Mouse (Mus musculus) brown adipose tissue, adult 24 weeks (tissue): ENCODE results near the gene Acod1. TPM values are rescaled to one million over a fixed set of nuclear protein-coding genes. Genes with fewer than 3 reads are reported as not detected.

ENCODE experiments used
- H3K27ac ChIP-seq: fragments of 200-500 bp; replicated peaks from 2 replicates; pipeline ENCODE4 v1.5.1; 2012; ENCODE audit warnings: low read depth, mild to moderate bottlenecking, low read length
- H3K4me1 ChIP-seq: fragments of 200-500 bp; 2 replicates; pipeline ENCODE4 v1.6.1; 2012; ENCODE audit warnings: low read length, mixed read lengths; ENCODE audit not compliant: control insufficient read depth, insufficient read depth, insufficient read length
- H3K4me3 ChIP-seq: fragments of 200-500 bp; 2 replicates; pipeline ENCODE4 v1.5.1; 2012; ENCODE audit warnings: low read depth, mild to moderate bottlenecking, low read length, moderate library complexity; ENCODE audit not compliant: insufficient read depth
- polyA plus RNA-seq: library from polyadenylated mRNA; stranded (reverse); fragments of >200 nt; gene quantifications from 2 replicates; pipeline ENCODE4 v1.2.4, GENCODE M21; 2012; ENCODE audit not compliant: missing spikeins, insufficient read depth, insufficient read length

Gene Acod1
- polyA plus RNA-seq, 1 experiment: not detected

DNA sequence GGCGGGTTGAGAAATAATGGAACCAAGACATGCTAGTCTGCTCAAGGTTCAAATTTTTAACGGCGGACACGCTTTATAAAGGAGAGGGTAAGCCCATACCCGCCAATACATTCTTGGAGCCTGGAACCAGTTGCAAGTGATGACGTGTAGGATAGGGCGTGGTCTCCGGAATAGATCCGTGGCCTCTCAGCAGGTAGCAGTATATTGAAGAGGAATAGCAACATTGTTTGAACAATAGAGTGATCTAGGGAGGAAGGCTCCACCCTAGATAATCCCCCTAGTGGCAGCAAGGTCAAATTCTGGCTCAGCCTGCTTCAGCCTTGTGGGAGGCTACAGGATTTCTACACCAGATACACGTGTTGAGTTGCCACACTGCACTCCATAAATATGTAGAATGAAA lies 12.7 kb downstream of the Acod1 start:
- no peaks in the 10 kb centered on the region for H3K4me1 ChIP-seq
- no peak overlapping the region for H3K4me3 ChIP-seq
- no peak overlapping the region for H3K27ac ChIP-seq

- no peaks in the 10 kb centered on the region for H3K4me1 ChIP-seq
- no peak overlapping the region for H3K4me3 ChIP-seq
- H3K27ac ChIP-seq: no peak overlapping the region
These were observed 18.8 kb downstream of the Acod1 start for GRCm38 (mm10) chr14:103065294-103066167.

- no peaks in the 10 kb centered on the region for H3K4me1 ChIP-seq
- H3K4me3 ChIP-seq: peak overlapping the region; percentile 64
- H3K27ac ChIP-seq: peak overlapping the region; percentile 89
These were observed 22.7 kb downstream of the Acod1 start for GRCm38 (mm10) chr14:103069465-103069863.

DNA sequence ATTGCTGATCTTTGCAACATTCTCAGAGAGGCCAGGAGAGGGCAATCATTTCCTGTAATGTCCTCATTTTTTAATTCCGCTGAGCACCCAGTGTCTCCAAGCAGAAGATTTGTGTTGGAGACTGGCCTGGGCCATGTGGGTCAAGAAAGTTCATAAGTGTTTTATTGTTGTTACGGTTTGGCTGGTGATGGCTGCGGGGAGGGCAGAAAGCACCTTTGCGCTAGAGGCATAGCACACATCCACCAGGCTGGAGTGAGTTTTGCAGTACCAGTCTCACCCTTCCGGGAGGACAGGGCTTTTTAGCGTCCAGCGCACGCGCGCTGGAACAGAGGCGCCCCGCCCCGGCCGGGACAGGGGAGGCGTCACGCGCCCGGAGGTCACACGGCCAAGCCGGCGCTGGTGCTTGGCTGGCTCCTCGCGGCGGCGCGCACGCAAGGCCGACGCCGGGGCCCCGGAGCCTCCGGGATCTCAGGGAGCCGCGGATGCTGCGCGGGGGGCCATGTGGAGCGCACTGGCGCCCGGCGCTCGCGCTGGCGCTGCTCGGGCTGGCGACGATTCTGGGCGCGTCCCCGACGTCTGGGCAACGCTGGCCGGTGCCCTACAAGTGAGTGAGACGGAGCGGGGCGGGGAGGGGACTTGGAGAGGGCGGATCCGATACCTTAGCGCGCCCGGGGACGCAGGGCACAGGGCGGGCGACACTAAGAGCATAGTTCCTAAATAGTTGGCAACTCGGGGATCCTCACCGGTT lies 23.3 kb downstream of the Acod1 start, which contains the start of gene Cln5:
TSS of gene Cln5 (plus strand) at position 353 of the 748 bp plus-strand sequence.
- Histone ChIP-seq H3K4me3 (peak within 1 kb of the TSS; percentile 74), H3K4me1 (no peaks in the 10 kb centered on the region), H3K27ac (peak within 1 kb of the TSS; percentile 89)

DNA sequence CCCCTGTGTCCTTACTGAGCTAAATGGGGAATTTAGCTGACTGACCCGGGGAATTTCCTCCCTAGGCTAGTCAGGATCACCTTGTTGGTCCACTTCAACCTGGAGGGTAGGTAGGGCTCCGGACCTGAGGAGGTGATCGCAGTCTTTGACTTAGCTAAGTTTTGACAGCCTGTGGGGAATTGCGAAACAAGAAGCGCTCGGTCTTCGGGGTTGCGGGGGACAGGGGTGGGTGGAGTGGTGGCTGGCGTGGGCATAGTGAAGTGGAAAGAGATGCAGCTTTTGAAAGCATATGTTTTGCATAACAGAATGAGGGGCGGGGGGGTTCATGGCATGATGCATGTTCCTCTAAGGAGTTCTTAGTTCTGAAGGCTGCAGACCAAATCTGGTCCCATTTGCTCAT lies 24.0 kb downstream of the Acod1 start:
- peak overlapping the region; percentile 74 for H3K4me3 ChIP-seq

GRCm38 (mm10) chr14:103071471-103071870 lies 24.7 kb downstream of the Acod1 start:
- Histone ChIP-seq H3K4me3 (no peak overlapping the region), H3K4me1 (no peaks in the 10 kb centered on the region), H3K27ac (no peak overlapping the region)

More for the DNA sequence above, 24.0 kb downstream of the Acod1 start:
- peak overlapping the region; percentile 67 for H3K27ac ChIP-seq
- no peaks in the 10 kb centered on the region for H3K4me1 ChIP-seq

- Histone ChIP-seq H3K4me1 (no peaks in the 10 kb centered on the region), H3K27ac (no peak overlapping the region), H3K4me3 (no peak overlapping the region)
These were observed 26.0 kb downstream of the Acod1 start for GRCm38 (mm10) chr14:103072731-103073130.

DNA sequence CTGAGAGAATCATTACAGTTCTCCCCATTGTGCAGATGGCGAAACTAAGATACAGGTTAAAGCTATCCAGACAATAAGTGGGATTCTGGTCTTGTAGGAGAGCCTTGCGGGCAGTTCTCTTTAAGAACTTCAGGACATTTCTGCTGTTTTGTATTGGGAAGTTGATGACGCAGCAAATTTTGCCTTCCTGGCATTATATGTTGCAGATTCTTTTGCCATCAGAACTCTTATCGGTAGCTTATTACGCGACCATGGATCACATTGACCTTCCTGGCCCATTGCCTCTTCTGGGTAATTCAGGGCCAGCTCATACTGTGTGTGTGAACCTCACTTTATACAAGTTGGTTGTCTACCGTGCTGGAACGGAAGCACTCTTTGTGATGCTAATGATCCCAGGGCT lies 27.0 kb downstream of the Acod1 start:
- H3K4me3 ChIP-seq: no peak overlapping the region
- H3K4me1 ChIP-seq: peaks cover 6% of the 10 kb centered on the region; the same call in 1 of the 2 replicates

DNA sequence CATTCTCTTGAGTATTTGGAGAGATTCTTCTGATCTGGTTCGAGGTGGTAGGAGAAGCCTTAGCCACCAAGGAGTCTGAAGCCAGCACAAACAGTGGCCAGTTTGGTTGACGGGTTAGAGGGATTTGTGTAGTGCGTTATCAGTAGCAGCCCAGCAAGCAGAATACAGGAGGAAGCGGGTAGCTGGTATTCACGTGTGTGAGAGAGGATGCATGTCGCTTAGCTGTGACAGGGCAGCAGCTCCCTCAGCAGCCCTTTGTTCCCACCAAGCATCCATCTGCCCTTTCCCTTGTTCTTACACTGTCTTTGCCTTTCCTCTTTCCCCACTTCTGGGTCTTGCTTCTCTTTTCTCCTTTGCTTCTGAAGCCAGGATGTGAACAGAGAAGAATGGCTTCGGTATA lies 28.4 kb downstream of the Acod1 start:
- H3K4me1 ChIP-seq: peaks cover 6% of the 10 kb centered on the region; the same call in 1 of the 2 replicates
- no peak overlapping the region for H3K27ac ChIP-seq
- H3K4me3 ChIP-seq: no peak overlapping the region

More for the DNA sequence above, 27.0 kb downstream of the Acod1 start:
- no peak overlapping the region for H3K27ac ChIP-seq

DNA sequence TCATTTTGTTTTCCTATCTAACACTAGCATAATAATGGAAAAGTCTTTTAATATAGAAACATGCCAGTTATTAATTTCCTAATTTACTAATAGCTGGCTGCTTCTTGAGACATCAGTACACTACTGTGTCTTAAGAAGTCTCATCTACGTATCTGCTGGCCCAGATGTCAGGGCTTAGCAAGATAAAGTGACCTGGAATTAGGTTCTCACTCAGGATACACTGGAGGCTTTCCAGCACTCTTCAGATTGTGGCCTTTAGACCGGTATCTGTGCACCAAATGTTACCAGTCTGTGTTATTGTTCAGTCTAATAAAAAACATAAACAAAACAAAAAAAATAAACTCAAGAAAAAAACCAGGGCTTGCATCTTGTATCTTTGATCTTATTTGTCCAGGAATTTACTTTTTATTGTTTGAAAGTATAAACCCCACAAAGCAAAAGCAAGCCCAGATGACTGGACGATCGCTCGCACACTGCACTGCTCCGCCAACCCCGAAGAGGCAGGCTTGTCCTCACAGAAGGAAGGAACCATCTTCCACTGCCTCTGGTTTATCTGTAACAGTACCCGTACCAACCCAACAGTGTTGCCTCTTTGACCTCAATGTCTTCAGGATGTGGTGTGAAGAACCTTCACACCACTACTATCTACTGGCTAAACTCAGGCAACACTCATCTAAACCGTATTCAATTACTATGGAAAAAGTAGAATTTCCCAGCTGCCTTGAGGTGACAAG lies 30.7 kb downstream of the Acod1 start:
- H3K4me1 ChIP-seq: peaks cover 6% of the 10 kb centered on the region; the same call in 1 of the 2 replicates
- H3K4me3 ChIP-seq: no peak overlapping the region
- H3K27ac ChIP-seq: no peak overlapping the region

DNA sequence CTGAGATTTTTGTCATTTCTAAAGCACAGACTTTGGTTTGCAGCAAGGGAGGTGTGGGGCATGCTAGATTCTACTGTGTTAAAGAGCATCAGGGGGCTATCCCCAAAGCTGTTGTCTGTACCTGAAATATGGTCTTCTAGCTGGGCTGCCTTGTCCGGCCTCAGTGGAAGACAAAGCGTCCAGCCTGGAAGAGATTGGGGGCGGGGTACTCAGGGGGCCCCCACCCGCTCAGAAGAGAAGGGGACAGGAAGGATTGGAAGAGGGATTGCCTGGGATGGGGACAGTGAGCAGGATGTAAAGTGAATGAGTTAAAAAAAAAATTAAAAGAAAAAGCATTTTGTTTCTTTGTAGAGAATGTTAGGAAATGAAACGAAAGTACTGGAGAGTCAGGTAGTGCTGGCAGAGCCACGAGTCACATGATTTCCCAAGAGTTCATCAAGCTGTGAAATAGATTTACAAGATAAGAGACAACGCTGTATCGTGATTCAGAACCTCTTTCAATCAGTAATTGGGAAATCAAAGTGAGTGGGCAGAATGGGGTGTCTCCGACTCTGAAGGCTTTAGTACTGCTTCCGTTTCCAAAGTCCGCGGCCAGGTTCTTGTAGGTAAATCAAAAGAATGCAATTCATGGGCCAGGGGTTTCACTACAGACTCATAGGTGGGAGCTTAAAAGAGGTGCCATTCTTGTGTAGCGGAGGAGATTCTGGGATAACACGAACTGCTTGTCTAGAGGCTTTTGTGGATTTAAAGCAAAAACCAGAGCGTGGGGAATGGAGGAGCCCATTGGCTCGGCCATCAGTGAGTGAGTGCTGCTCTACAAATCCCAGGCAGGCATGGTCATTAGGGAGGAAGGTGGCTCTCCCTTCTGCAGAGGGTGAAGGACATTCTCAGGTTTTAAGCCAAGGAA lies 31.5 kb downstream of the Acod1 start:
- H3K4me3 ChIP-seq: no peak overlapping the region
- peaks cover 6% of the 10 kb centered on the region; the same call in 1 of the 2 replicates for H3K4me1 ChIP-seq
- H3K27ac ChIP-seq: no peak overlapping the region

DNA sequence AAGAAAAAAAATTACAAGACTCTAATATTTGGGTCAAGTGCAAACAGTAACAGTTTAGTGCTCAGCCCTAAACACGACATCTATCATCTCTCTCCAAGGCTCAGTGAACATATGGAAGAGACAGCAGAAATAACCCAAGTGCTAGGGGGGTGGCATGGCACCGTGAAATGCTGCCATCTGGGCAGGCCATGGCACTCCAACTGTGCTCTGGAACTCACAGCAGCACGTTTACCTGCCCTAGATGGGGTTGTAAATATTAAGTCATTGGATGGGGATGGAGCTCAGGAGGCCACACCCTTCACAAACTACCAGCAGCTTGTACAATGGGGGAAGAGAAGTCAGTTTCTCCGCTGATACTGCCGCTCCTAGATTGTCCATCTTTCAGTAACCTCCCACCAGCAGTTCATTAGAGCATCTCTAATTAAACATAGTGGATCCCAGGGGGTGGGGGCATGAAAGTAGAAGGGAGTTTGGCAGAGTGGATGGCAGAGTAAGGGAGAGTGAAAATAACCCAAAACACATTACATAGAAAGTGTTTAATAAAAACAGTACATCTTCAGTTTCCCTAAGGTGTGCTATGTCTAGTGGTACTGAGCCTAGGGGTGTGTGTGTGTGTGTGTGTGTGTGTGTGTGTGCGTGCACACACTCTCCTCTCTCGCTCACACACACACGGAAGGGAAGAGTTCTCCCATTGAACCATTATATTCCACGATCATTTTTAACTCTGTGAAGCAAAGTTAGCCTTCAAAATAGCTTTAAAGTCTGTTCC lies 32.6 kb downstream of the Acod1 start:
- Histone ChIP-seq H3K27ac (no peak overlapping the region), H3K4me1 (peaks cover 6% of the 10 kb centered on the region; the same call in 1 of the 2 replicates), H3K4me3 (no peak overlapping the region)

DNA sequence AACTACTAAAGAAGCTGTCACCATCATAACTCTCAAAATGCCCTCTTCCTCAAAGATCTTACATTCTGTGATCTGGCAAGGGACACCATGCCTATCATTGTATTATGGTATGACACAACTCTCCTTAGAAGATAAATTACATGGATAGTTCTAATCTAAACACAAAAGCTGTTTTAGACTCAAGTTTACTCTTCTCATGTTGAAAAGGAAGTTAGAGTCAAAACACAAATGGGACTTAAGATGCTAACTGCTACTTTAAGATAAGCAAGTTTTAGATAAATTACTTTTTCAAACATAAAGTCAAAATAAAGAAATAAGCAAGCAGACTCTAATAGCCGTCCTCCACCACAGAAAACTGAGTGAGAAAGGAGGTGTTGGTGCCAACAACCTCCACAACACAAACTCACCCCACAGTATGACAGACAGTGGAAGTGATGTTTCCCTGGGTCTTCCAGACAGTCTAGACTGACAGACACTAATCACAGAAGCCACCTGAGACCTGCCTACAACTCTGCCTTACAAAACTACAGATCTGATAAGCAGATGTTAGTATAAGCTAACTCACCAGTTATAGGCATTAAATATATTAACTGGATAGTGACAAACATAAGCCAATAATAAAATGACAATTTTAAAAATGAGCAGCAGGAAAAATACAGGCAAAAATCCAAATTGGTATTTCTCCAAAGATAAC lies 39.2 kb downstream of the Acod1 start:
- no peaks in the 10 kb centered on the region for H3K4me1 ChIP-seq
- H3K27ac ChIP-seq: no peak overlapping the region
- H3K4me3 ChIP-seq: no peak overlapping the region
